Comparison of ENCODE assay signal across 10 mouse cellular contexts in the genomic region with DNA sequence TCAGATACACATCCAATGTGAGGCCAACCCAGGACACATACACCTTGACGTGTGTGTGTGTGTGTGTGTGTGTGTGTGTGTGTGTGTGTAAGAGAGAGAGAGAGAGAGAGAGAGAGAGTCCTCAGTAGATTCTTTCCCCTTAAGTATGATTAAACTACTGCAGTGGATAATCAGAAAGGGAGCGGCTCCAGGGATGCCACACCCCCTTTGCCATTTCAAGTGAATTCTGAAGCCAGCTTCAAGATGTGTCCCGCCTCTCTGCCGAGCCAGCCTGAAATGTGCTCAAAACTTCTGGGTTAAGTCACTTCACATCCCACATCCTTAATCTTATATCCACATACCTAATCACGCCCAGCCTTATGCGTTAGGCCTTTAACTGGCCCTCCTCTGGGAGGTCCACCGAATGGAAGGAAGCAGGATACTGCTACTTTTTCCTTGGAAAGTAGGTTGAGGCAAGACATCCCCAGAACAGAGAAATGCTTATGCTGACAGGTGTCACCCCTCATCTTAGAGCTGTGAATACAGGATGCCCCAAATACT. TPM values are rescaled to one million over a fixed set of nuclear protein-coding genes. Genes with fewer than 3 reads are reported as not detected.
DNase-seq lines count a peak whose midpoint lies in the region; ATAC-seq and TF ChIP-seq lines count a peak whose summit lies in the region.
"Had no signal": no experiment of that assay in that cellular context is flagged by ENCODE, and none has a peak within 500 bp of the region (broad histone marks: within the 10 kb centered on the region; RNA-seq: fewer than 3 reads in every experiment).

No protein-coding gene starts in this region.

- H3K4me3 ChIP-seq in kidney, embryonic 14.5 days (ENCODE audit: low read length) = no peak overlapping the region
- no peak overlapping the region for H3K4me3 ChIP-seq in embryonic facial prominence, embryonic 12.5 days
- 0 out of 2 replicates have a peak overlapping the region, but pooled peaks have one; percentile 60 for H3K4me3 ChIP-seq in intestine, embryonic 14.5 days (ENCODE audit: low read depth, low read length)
- H3K4me3 ChIP-seq in liver, postnatal 0 days (ENCODE audit: low read depth, low read length) = no peak overlapping the region

- no peak for ATAC-seq in kidney, embryonic 14.5 days (ENCODE audit: low FRiP score, low TSS enrichment)
- no peak for ATAC-seq in embryonic facial prominence, embryonic 12.5 days (ENCODE audit: insufficient number of reproducible peaks, insufficient read depth, low FRiP score, low TSS enrichment)
- ATAC-seq in intestine, embryonic 14.5 days (replicated peaks; ENCODE audit: low FRiP score, low TSS enrichment, low read depth) = no peak
- ATAC-seq in liver, postnatal 0 days = no peak
- ATAC-seq in activated CD4-positive, CD25-positive, alpha-beta regulatory T cell, adult 4 months = no peak

- TF ChIP-seq CTCF in liver, postnatal 0 days (IDR thresholded peaks at IDR 0.05; ENCODE audit: low read depth) = no peak

- H3K36me3 ChIP-seq in kidney, embryonic 14.5 days (ENCODE audit: control insufficient read depth, insufficient read depth, low read length) = peaks cover 9% of the 10 kb centered on the region; the same call in 1 of the 2 replicates
- H3K36me3 ChIP-seq in embryonic facial prominence, embryonic 12.5 days = peaks cover 10% of the 10 kb centered on the region; the same call in 1 of the 2 replicates
- peaks cover 6% of the 10 kb centered on the region for H3K36me3 ChIP-seq in intestine, embryonic 14.5 days (ENCODE audit: control insufficient read depth, insufficient read depth, low read length)
- H3K36me3 ChIP-seq in liver, postnatal 0 days (replicated peaks; ENCODE audit: insufficient read depth, low read length) = peaks cover 8% of the 10 kb centered on the region; the same call in 1 of the 2 replicates

- H3K4me1 ChIP-seq in kidney, embryonic 14.5 days (ENCODE audit: control insufficient read depth, insufficient read depth, low read length) = peaks cover 13% of the 10 kb centered on the region
- peaks cover 14% of the 10 kb centered on the region for H3K4me1 ChIP-seq in embryonic facial prominence, embryonic 12.5 days
- peaks cover 21% of the 10 kb centered on the region for H3K4me1 ChIP-seq in intestine, embryonic 14.5 days (replicated peaks; ENCODE audit: control insufficient read depth, insufficient read depth, low read length)
- peaks cover 30% of the 10 kb centered on the region for H3K4me1 ChIP-seq in liver, postnatal 0 days (ENCODE audit: insufficient read depth)

- no peaks in the 10 kb centered on the region for H3K9me3 ChIP-seq in kidney, embryonic 14.5 days (ENCODE audit: control insufficient read depth, low read length)
- H3K9me3 ChIP-seq in embryonic facial prominence, embryonic 12.5 days = no peaks in the 10 kb centered on the region
- H3K9me3 ChIP-seq in intestine, embryonic 14.5 days (ENCODE audit: control insufficient read depth, low read length) = no peaks in the 10 kb centered on the region
- H3K9me3 ChIP-seq in liver, postnatal 0 days (ENCODE audit: low read length) = no peaks in the 10 kb centered on the region

- H3K27me3 ChIP-seq in kidney, embryonic 14.5 days (ENCODE audit: control insufficient read depth, insufficient read depth, low read length) = no peaks in the 10 kb centered on the region
- no peaks in the 10 kb centered on the region for H3K27me3 ChIP-seq in embryonic facial prominence, embryonic 12.5 days
- H3K27me3 ChIP-seq in intestine, embryonic 14.5 days (replicated peaks; ENCODE audit: control insufficient read depth, insufficient read depth, low read length) = no peaks in the 10 kb centered on the region
- H3K27me3 ChIP-seq in liver, postnatal 0 days (ENCODE audit: insufficient read depth, low read length) = no peaks in the 10 kb centered on the region

- TF ChIP-seq EP300 in liver, postnatal 0 days (IDR thresholded peaks at IDR 0.05; ENCODE audit: low read depth) = no peak

- H3K9ac ChIP-seq in kidney, embryonic 14.5 days (ENCODE audit: low read depth, low read length) = no peak overlapping the region
- no peak overlapping the region for H3K9ac ChIP-seq in embryonic facial prominence, embryonic 12.5 days
- no peak overlapping the region for H3K9ac ChIP-seq in intestine, embryonic 14.5 days (ENCODE audit: low read length)
- H3K9ac ChIP-seq in liver, postnatal 0 days (replicated peaks) = no peak overlapping the region

- 74% methylated on average over 7 of the region's 7 CpGs for WGBS in kidney, embryonic 14.5 days
- WGBS in embryonic facial prominence, embryonic 12.5 days = 71% methylated on average over 7 of the region's 7 CpGs
- WGBS in intestine, embryonic 14.5 days = 68% methylated on average over 7 of the region's 7 CpGs
- 62% methylated on average over 7 of the region's 7 CpGs for WGBS in liver, postnatal 0 days (ENCODE audit: insufficient replicate concordance)

- intact Hi-C loops in gastrocnemius, postnatal 14 days (cut with DNase I; ENCODE audit: low total_unique reads) = no loop called here

- no peak for DNase-seq in kidney, postnatal 25 days
- DNase-seq in intestine, embryonic 14.5 days (ENCODE audit: low spot score) = no peak
- DNase-seq in liver, postnatal 0 days = no peak
- DNase-seq in gastrocnemius, postnatal 14 days = no peak

- H3K4me2 ChIP-seq in kidney, embryonic 14.5 days (replicated peaks; ENCODE audit: low read depth, low read length) = peak overlapping the region; percentile 44; the same call in 1 of the 2 replicates
- peak overlapping the region; percentile 76; the same call in 1 of the 2 replicates for H3K4me2 ChIP-seq in embryonic facial prominence, embryonic 12.5 days (replicated peaks)
- peak overlapping the region; percentile 90 for H3K4me2 ChIP-seq in intestine, embryonic 14.5 days (ENCODE audit: low read length)
- H3K4me2 ChIP-seq in liver, postnatal 0 days (ENCODE audit: low read depth, low read length) = peak overlapping the region; percentile 77

- no peak overlapping the region for H3K27ac ChIP-seq in kidney, embryonic 14.5 days (ENCODE audit: low read depth, low read length)
- no peak overlapping the region for H3K27ac ChIP-seq in embryonic facial prominence, embryonic 12.5 days
- H3K27ac ChIP-seq in intestine, embryonic 14.5 days (ENCODE audit: low read depth) = no peak overlapping the region
- H3K27ac ChIP-seq in liver, postnatal 0 days (ENCODE audit: low read depth) = no peak overlapping the region

RNA-seq across cellular contexts. Expression of a gene that starts 4.2 kb away (rescaled TPM):
- polyA plus RNA-seq in kidney, embryonic 14.5 days (2014; fragmentation: Nextera tagmentation; extraction: Ambion mirVana) = 50.3 and 62.5 TPM in 2 replicates
- polyA plus RNA-seq in embryonic facial prominence, embryonic 12.5 days (2016; fragmentation: Nextera tagmentation; extraction: Ambion mirVana) = 51.5 and 51.9 TPM in 2 replicates
- 46.9 and 53.5 TPM in 2 replicates for polyA plus RNA-seq in intestine, embryonic 14.5 days (2014; fragmentation: Nextera tagmentation; extraction: Ambion mirVana)
- polyA plus RNA-seq in liver, postnatal 0 days (2015; fragmentation: Nextera tagmentation; extraction: Ambion mirVana) = 15.9 and 17.1 TPM in 2 replicates
- 10 to 100 TPM; 16.3 to 16.9 TPM for polyA plus RNA-seq in activated CD4-positive, CD25-positive, alpha-beta regulatory T cell, adult 4 months (2017; shearing (Covaris generic))
- 10 to 100 TPM; 18.4 to 19.9 TPM for total RNA-seq in gastrocnemius, postnatal 14 days (2021)

RNA-seq across cellular contexts. Expression of a gene that starts 4.3 kb away (rescaled TPM):
- 431 and 487 TPM in 2 replicates for polyA plus RNA-seq in kidney, embryonic 14.5 days (2014; fragmentation: Nextera tagmentation; extraction: Ambion mirVana)
- 264 and 270 TPM in 2 replicates for polyA plus RNA-seq in embryonic facial prominence, embryonic 12.5 days (2016; fragmentation: Nextera tagmentation; extraction: Ambion mirVana)
- 414 and 449 TPM in 2 replicates for polyA plus RNA-seq in intestine, embryonic 14.5 days (2014; fragmentation: Nextera tagmentation; extraction: Ambion mirVana)
- polyA plus RNA-seq in liver, postnatal 0 days (2015; fragmentation: Nextera tagmentation; extraction: Ambion mirVana) = 226 and 229 TPM in 2 replicates
- 100 to 1,000 TPM; 424 to 425 TPM for polyA plus RNA-seq in activated CD4-positive, CD25-positive, alpha-beta regulatory T cell, adult 4 months (2017; shearing (Covaris generic))
- total RNA-seq in gastrocnemius, postnatal 14 days (2021) = 10 to 100 TPM; 67.4 to 70.3 TPM

RNA-seq across cellular contexts. Expression of a gene that starts 26.5 kb away (rescaled TPM):
- not detected in 2 replicates for polyA plus RNA-seq in kidney, embryonic 14.5 days (2014; fragmentation: Nextera tagmentation; extraction: Ambion mirVana)
- not detected in 2 replicates for polyA plus RNA-seq in embryonic facial prominence, embryonic 12.5 days (2016; fragmentation: Nextera tagmentation; extraction: Ambion mirVana)
- polyA plus RNA-seq in intestine, embryonic 14.5 days (2014; fragmentation: Nextera tagmentation; extraction: Ambion mirVana) = not detected in 2 replicates
- polyA plus RNA-seq in liver, postnatal 0 days (2015; fragmentation: Nextera tagmentation; extraction: Ambion mirVana) = not detected in 2 replicates
- under 1 TPM in 1 of 2 experiments, not detected in 1; 0.08 TPM for polyA plus RNA-seq in activated CD4-positive, CD25-positive, alpha-beta regulatory T cell, adult 4 months (2017; shearing (Covaris generic))
- not detected for total RNA-seq in gastrocnemius, postnatal 14 days (2021)
- total RNA-seq: gastrocnemius, adult 8-10 months; layer of hippocampus, postnatal 36 days had no signal
- polyA plus RNA-seq: thymus, postnatal 0 days had no signal
